Mouse (Mus musculus) embryonic fibroblast, embryonic 13.5 days (primary cell): ENCODE measurements around the gene Tbx21. TPM values are rescaled to one million over a fixed set of nuclear protein-coding genes. Genes with fewer than 3 reads are reported as not detected.

Experiments used
- H3K27ac ChIP-seq: 2 replicates; pipeline ENCODE4 v1.5.1; 2012; ENCODE audit warnings: low read length, control low read depth, inconsistent platforms; ENCODE audit not compliant: insufficient read depth
- H3K4me1 ChIP-seq: 2 replicates; pipeline ENCODE4 v1.6.1; 2011; ENCODE audit warnings: low read length; ENCODE audit not compliant: control insufficient read depth, insufficient read depth
- H3K4me3 ChIP-seq: 2 replicates; pipeline ENCODE4 v1.5.1; 2011; ENCODE audit warnings: mild to moderate bottlenecking, control low read depth, low read length; ENCODE audit not compliant: insufficient read depth
- CTCF ChIP-seq: IDR thresholded peaks from 2 replicates; pipeline ENCODE4 v1.5.1; 2011; ENCODE audit warnings: mild to moderate bottlenecking, control low read depth, low read length, moderate library complexity, borderline replicate concordance; ENCODE audit not compliant: insufficient read depth
- POLR2A ChIP-seq: IDR thresholded peaks from 2 replicates; pipeline ENCODE4 v1.6.1; 2011; ENCODE audit warnings: low read depth, mild to moderate bottlenecking, control low read depth, low read length, moderate library complexity
- polyA plus RNA-seq: library from polyadenylated mRNA; stranded (reverse); fragments of >200 nt; gene quantifications from 2 replicates; pipeline ENCODE4 v1.2.4, GENCODE M21; 2011; ENCODE audit warnings: low read depth; ENCODE audit not compliant: missing spikeins, insufficient read length

Tbx21 gene
- polyA plus RNA-seq = not detected in 2 replicates

DNA sequence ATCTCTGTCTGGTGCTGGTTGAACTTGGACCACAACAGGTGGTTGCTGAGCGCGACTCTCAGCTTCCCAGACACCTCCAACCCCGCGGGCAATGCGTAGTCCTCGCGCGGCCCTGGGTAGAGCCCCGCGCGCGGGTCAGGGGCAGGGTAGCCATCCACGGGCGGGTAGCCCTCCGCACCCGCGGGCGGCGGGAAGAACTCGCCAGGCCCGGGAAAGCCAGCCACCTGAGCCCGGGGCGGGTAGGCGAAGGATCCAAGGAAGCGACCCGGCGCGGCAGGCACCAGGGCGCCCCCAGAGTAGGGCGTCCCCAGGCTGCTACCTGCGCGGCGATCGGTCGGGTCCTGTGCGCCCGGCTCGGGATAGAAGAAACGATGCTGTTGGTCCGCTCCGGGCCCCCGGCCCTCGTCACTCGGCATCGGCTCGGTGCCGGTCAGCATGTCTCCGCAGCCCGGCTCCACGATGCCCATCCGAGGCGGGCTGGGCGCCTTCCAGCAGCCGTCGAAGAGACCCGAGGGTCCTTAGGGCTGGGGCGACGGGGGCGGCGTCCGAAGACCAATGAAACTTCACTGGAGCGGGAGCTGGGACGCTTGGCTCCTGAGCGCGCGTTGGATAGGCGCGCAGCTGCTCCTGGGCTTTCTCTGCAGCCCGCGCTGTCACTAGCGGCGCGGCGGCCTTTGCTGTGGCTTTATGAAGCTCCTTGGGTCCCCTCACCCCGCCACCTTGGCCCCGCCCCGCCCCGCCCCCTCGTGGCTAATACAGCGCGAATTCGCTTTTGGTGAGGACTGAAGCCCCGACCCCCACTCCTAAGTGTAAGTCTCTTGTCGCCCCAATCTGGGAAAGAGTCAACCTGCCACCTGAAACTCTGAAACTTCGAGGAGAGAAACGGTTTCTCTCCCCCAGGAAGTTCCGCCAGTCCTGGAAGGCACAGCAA lies at the start of gene Tbx21:
Gene Tbx21, minus strand, starts transcription at position 661 of the 931 bp plus-strand sequence.
- H3K4me3 ChIP-seq = peak within 1 kb of the TSS; percentile 1; the same call in 1 of the 2 replicates
- TF ChIP-seq POLR2A (no peak), CTCF (no peak)
- H3K27ac ChIP-seq = no peak within 1 kb of the TSS

DNA sequence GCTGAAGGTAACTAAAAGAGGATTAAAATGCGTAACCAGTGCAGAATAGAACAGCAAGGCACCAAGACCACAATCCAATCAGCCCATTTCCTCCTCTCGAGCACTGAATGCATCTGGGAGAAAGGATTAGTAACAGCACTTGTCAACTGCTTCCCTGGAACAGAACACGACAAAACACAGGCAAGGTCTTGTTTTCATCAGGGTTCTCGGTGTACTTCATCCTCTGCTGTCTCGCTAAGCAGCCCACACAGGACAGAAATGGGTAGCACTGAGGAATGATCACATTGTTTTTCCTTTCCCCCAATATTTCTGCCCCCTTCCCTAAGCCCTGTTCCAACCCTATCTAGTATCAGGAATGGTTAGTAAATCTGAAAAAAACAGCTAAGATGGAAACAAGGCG lies 45.2 kb upstream of the Tbx21 start:
- Histone ChIP-seq H3K4me3 (no peak overlapping the region), H3K4me1 (no peaks in the 10 kb centered on the region), H3K27ac (no peak overlapping the region)
- TF ChIP-seq POLR2A = no peak
- no peak for TF ChIP-seq CTCF

More for the DNA sequence above, at the start of gene Tbx21:
- no peaks in the 10 kb centered on the region; the same call in 1 of the 2 replicates for H3K4me1 ChIP-seq

DNA sequence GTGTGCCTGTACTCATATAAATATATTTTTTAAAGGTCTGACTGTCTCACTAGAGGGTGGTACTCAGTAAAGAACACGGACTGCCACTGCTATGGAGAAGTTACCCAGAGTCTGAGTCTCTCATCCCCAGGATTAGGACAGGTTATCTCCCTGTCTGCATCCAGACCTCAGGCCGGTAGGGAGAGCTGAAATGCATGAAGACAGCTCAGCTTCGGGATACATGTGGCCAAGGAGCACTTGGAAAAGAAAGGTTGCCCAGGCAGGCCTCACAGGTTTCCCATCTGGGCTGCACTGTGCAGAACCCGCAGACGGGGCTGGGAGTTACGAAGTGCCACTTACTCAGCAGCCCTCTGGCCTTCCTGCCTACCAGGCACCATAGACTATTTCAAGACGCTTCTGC lies 41.9 kb upstream of the Tbx21 start:
- peaks cover 9% of the 10 kb centered on the region for H3K4me1 ChIP-seq
- H3K27ac ChIP-seq = no peak overlapping the region
- H3K4me3 ChIP-seq = no peak overlapping the region
- no peak for TF ChIP-seq POLR2A
- TF ChIP-seq CTCF = no peak

DNA sequence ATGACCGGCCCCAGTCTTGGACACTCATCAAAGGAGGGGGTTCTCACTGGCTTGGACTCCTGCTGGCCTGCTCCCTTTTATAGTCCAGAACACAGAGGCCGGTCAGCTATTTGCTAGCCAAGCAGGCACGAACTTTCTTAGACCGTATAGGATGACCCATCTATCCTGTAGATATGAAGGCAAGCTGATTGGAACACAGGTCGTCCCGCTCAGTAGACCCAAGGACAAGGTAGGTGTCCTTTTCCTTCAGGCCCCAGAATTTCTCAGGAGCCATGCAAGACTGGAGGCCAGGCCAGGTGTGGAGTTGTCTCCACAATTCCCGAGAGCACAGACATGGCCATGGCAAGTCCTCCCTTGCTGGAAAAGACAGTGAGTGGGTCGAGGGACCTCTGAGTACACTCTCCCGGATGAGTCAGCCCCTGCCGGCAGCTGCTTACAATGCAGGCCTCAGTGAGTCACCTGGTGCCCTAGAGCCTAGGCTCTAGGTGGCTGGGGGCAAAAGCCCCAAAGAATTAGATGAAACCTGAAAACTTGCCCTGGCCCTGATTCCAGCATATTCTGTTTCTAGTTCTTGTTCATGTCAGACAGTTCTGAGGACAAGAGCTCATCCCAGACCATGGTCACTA lies 37.6 kb upstream of the Tbx21 start:
- H3K27ac ChIP-seq = no peak overlapping the region
- no peak overlapping the region for H3K4me3 ChIP-seq
- H3K4me1 ChIP-seq = peaks cover 14% of the 10 kb centered on the region
- TF ChIP-seq POLR2A (no peak), CTCF (no peak)

GRCm38 (mm10) chr11:97152023-97152426 lies 36.9 kb upstream of the Tbx21 start:
- H3K4me3 ChIP-seq = no peak overlapping the region
- TF ChIP-seq POLR2A = no peak
- no peak for TF ChIP-seq CTCF
- no peak overlapping the region for H3K27ac ChIP-seq

DNA sequence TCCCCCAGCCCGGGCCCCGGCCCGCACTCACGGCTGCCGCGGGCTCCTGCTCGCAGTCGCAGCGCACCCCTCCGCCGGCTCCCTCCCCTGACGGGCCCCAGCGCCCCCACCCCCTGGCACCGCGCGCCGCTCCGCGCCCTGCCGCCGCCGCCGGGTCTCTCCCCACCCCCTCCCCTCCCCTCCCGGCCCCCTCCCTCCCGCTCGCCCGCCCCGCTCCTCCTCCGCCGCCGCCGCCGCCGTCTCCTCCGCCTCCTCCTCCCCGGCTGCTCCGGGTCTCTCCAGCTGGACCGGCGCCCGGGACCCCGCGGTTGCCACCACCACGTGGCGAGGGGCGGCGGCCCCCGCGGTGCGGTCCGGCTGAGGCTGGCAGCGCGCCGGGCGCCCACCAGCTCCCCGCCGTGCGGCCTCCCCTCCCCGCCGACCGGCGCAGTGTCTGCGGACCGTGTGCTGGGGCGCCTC lies 36.2 kb upstream of the Tbx21 start, which contains the start of gene Tbkbp1:
Gene Tbkbp1, minus strand, starts transcription at position 153 of the 459 bp plus-strand sequence.
- Histone ChIP-seq H3K4me1 (peaks cover 14% of the 10 kb centered on the region), H3K4me3 (peak within 1 kb of the TSS; percentile 75), H3K27ac (peak within 1 kb of the TSS; percentile 45)
- TF ChIP-seq POLR2A = no peak
- no peak for TF ChIP-seq CTCF

More at GRCm38 (mm10) chr11:97152023-97152426, 36.9 kb upstream of the Tbx21 start:
- peaks cover 14% of the 10 kb centered on the region for H3K4me1 ChIP-seq

- Histone ChIP-seq H3K4me3 (peak overlapping the region; percentile 75), H3K27ac (peak overlapping the region; percentile 45), H3K4me1 (peaks cover 14% of the 10 kb centered on the region)
- TF ChIP-seq CTCF (no peak), POLR2A (peak; percentile 64; the same call in 1 of the 2 replicates)
Measured at GRCm38 (mm10) chr11:97150411-97151330, 35.5 kb upstream of the Tbx21 start.

DNA sequence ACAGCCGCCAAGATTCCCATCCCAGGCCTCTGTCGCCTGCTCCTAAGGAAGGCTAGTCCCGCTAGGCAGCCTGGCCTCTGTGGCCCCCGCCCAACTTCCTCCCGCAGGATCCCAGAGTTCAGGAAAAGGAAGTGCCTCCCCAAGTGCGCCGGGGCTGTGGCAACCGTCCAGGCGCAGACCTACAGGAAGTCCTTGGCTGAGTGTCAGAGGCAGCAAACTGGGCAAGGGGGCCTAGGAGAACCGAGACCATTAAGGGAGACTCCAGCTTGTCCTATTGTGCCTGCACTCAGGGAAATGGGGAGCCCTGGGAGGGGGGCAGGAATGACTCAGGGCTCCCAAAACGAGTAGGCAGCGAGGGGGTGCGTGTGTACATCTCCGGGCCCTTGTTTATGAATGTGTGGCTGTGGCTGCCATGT lies 34.9 kb upstream of the Tbx21 start:
- H3K4me3 ChIP-seq = peak overlapping the region; percentile 75
- peaks cover 14% of the 10 kb centered on the region for H3K4me1 ChIP-seq
- H3K27ac ChIP-seq = peak overlapping the region; percentile 20
- 0 out of 2 replicates have a peak, but pooled peaks have one; percentile 25 for TF ChIP-seq POLR2A
- no peak for TF ChIP-seq CTCF

GRCm38 (mm10) chr11:97149026-97149425 lies 33.9 kb upstream of the Tbx21 start:
- no peak overlapping the region for H3K4me3 ChIP-seq
- TF ChIP-seq POLR2A (no peak), CTCF (no peak)
- peaks cover 14% of the 10 kb centered on the region for H3K4me1 ChIP-seq
- no peak overlapping the region for H3K27ac ChIP-seq
